Mouse (Mus musculus) liver, adult 2 months (tissue): Measurements from ENCODE around the gene Igfbp5. TPM values are rescaled to one million over a fixed set of nuclear protein-coding genes. Genes with fewer than 3 reads are reported as not detected.

ENCODE experiments used
- DNase-seq: peaks from one replicate; pipeline ENCODE4 v3.0.0-alpha.2; 2011; ENCODE audit warnings: low read depth, low spot score; ENCODE audit errors: extremely low read depth
- H3K27ac ChIP-seq: fragments of 200-500 bp; replicated peaks from 2 replicates; pipeline ENCODE4 v1.5.1; 2012; ENCODE audit warnings: low read depth, mild to moderate bottlenecking, control low read depth, inconsistent platforms, low read length; ENCODE audit not compliant: insufficient read depth
- H3K27me3 ChIP-seq: fragments of 200-500 bp; 2 replicates; pipeline ENCODE4 v1.6.1; 2012; ENCODE audit warnings: mild to moderate bottlenecking, moderate library complexity, low read length, inconsistent platforms; ENCODE audit not compliant: control insufficient read depth, insufficient read depth
- H3K36me3 ChIP-seq: fragments of 200-500 bp; 2 replicates; pipeline ENCODE4 v1.6.1; 2012; ENCODE audit warnings: low read length, inconsistent platforms; ENCODE audit not compliant: control insufficient read depth, insufficient read depth
- H3K4me1 ChIP-seq: fragments of 200-500 bp; 2 replicates; pipeline ENCODE4 v1.6.1; 2011; ENCODE audit warnings: low read length; ENCODE audit not compliant: control insufficient read depth, insufficient read depth
- H3K4me3 ChIP-seq: fragments of 200-500 bp; 2 replicates; pipeline ENCODE4 v1.5.1; 2011; ENCODE audit warnings: low read depth, mild to moderate bottlenecking, control low read depth, low read length, moderate library complexity; ENCODE audit not compliant: insufficient read depth
- H3K79me2 ChIP-seq: fragments of 200-500 bp; 2 replicates; pipeline ENCODE4 v1.6.1; 2012; ENCODE audit warnings: inconsistent platforms, mild to moderate bottlenecking, low read length, moderate library complexity; ENCODE audit not compliant: control insufficient read depth, insufficient read depth
- H3K9ac ChIP-seq: fragments of 200-500 bp; 2 replicates; pipeline ENCODE4 v1.6.1; 2012; ENCODE audit warnings: low read depth, mild to moderate bottlenecking, control low read depth, inconsistent platforms, low read length
- CTCF ChIP-seq: fragments of 200-500 bp; IDR thresholded peaks from 2 replicates; pipeline ENCODE4 v1.5.1; 2011; ENCODE audit warnings: low read depth, low read length, control low read depth
- POLR2A ChIP-seq: fragments of 200-500 bp; IDR thresholded peaks from 2 replicates; pipeline ENCODE4 v1.6.1; 2011; ENCODE audit warnings: low read length, control low read depth; ENCODE audit not compliant: insufficient read depth; ENCODE audit errors: extremely low read depth
- WGBS: fragments of 180-500 bp; shearing (Covaris S2); methylation state at CpG from one replicate; pipeline ENCODE4 v1.1.7; 2018; 5-methylcytosine and 5-hydroxymethylcytosine counted together
- polyA plus RNA-seq: library from polyadenylated mRNA; depleted of rRNA; stranded (reverse); fragments of >200 nt; gene quantifications from 2 replicates; pipeline ENCODE4 v1.2.3, GENCODE M21; 2012
- total RNA-seq: library from RNA; depleted of rRNA; stranded (reverse); fragments of >200 nt; gene quantifications from 2 replicates; pipeline ENCODE4 v1.2.3, GENCODE M21; 2014

The Igfbp5 gene
- total and polyA plus RNA-seq, 2 experiments: 2.4 to 3.0 TPM

- Histone ChIP-seq H3K9ac (no peak overlapping the region), H3K4me3 (no peak overlapping the region), H3K27ac (no peak overlapping the region), H3K36me3 (no peaks in the 10 kb centered on the region), H3K27me3 (no peaks in the 10 kb centered on the region), H3K4me1 (no peaks in the 10 kb centered on the region), H3K79me2 (no peaks in the 10 kb centered on the region)
- 82% methylated on average over 2 of the region's 2 CpGs for WGBS
- no peak for DNase-seq
- TF ChIP-seq POLR2A (no peak), CTCF (no peak)
Measured at GRCm38 (mm10) chr1:72861702-72862101, 13.0 kb downstream of the Igfbp5 start.

GRCm38 (mm10) chr1:72860502-72860901, 14.2 kb downstream of the Igfbp5 start:
- no peaks in the 10 kb centered on the region for H3K79me2 ChIP-seq
- no peaks in the 10 kb centered on the region for H3K27me3 ChIP-seq
- 88% methylated on average over 2 of the region's 2 CpGs for WGBS
- DNase-seq: no peak
- no peak overlapping the region for H3K27ac ChIP-seq
- H3K4me3 ChIP-seq: no peak overlapping the region
- no peaks in the 10 kb centered on the region for H3K4me1 ChIP-seq
- H3K9ac ChIP-seq: no peak overlapping the region
- TF ChIP-seq POLR2A (no peak), CTCF (no peak)
- H3K36me3 ChIP-seq: no peaks in the 10 kb centered on the region

GRCm38 (mm10) chr1:72859963-72860362, 14.7 kb downstream of the Igfbp5 start:
- TF ChIP-seq CTCF (no peak), POLR2A (no peak)
- H3K27ac ChIP-seq: no peak overlapping the region
- 96% methylated on average over 9 of the region's 9 CpGs for WGBS

DNA sequence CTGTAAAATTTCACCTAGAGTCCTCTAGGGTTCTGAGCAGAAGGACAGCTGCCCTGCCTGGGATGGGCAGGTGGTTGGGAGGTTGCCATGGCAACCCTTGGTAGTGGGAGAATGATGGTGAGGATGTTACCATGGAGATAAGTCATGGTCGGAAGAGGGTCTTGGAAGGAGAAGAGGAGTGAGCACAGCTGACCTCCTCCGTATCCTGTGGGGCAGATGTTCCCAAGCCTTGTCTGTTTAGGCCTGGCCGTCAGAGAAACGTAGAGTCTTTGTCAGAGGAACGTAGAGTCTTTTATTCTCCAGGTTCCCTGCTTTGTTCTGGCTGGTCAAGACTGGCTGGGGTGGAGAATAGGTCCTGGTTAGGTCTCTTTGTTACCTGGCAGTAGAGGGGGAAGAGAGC, 15.8 kb downstream of the Igfbp5 start:
- H3K4me3 ChIP-seq: no peak overlapping the region
- peaks cover 4% of the 10 kb centered on the region; the same call in 1 of the 2 replicates for H3K4me1 ChIP-seq
- WGBS: 89% methylated on average over 5 of the region's 5 CpGs
- H3K36me3 ChIP-seq: no peaks in the 10 kb centered on the region
- TF ChIP-seq POLR2A: no peak
- no peak for TF ChIP-seq CTCF
- H3K27me3 ChIP-seq: no peaks in the 10 kb centered on the region
- H3K79me2 ChIP-seq: no peaks in the 10 kb centered on the region
- H3K27ac ChIP-seq: no peak overlapping the region
- no peak overlapping the region for H3K9ac ChIP-seq
- DNase-seq: no peak

More at GRCm38 (mm10) chr1:72859963-72860362, 14.7 kb downstream of the Igfbp5 start:
- H3K79me2 ChIP-seq: no peaks in the 10 kb centered on the region
- no peaks in the 10 kb centered on the region for H3K36me3 ChIP-seq
- no peaks in the 10 kb centered on the region for H3K27me3 ChIP-seq
- DNase-seq: no peak
- H3K4me1 ChIP-seq: no peaks in the 10 kb centered on the region
- H3K4me3 ChIP-seq: no peak overlapping the region
- H3K9ac ChIP-seq: no peak overlapping the region

GRCm38 (mm10) chr1:72858286-72858685, 16.4 kb downstream of the Igfbp5 start:
- Histone ChIP-seq H3K27ac (no peak overlapping the region), H3K36me3 (no peaks in the 10 kb centered on the region), H3K9ac (no peak overlapping the region), H3K4me1 (peaks cover 4% of the 10 kb centered on the region; the same call in 1 of the 2 replicates), H3K79me2 (no peaks in the 10 kb centered on the region), H3K27me3 (no peaks in the 10 kb centered on the region), H3K4me3 (no peak overlapping the region)
- WGBS: 85% methylated on average over 9 of the region's 9 CpGs
- no peak for TF ChIP-seq CTCF
- no peak for TF ChIP-seq POLR2A
- no peak for DNase-seq

DNA sequence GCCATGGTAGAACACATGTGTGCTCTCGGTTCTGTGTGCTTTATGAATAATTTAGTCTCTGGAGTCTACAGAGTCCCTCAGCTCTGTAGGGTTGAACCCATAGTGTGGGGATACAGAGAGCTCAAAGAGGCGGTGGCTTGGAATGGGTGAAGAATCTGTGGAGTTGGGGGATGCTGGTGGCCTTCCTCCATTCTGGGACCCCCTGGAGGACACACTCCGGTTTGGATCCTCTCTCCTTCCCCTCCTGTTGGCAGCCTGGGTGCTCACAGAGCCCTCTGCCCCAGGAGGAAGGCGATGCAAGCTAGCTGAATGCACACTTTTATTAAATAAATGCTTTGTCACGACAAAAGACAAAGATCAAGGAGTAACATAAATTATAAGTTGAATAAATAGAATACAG, 17.1 kb downstream of the Igfbp5 start:
- no peak for DNase-seq
- WGBS: 75% methylated on average over 5 of the region's 5 CpGs
- Histone ChIP-seq H3K9ac (no peak overlapping the region), H3K27me3 (no peaks in the 10 kb centered on the region), H3K27ac (no peak overlapping the region), H3K79me2 (no peaks in the 10 kb centered on the region), H3K4me1 (peaks cover 4% of the 10 kb centered on the region; the same call in 1 of the 2 replicates), H3K4me3 (no peak overlapping the region), H3K36me3 (no peaks in the 10 kb centered on the region)
- TF ChIP-seq POLR2A (no peak), CTCF (no peak)

DNA sequence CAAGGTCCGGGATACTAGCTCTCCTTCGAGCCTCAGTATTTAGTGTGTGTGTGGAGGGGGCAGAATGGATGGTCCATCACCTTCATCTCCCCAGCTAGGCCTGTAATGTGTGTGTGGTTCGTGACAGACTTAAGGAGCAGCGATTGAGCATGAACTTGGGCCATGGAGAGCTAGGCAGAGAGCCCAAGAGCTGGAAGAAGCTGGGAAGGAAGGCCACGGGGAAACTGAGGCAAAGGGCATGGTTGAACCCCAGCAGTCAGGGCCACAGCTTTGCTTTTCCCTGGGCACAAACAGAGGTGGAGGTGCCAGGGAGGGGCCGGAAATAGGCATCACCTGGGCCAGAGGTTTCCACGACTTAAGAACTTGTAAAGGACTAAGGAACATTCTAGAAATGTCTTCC, 17.5 kb downstream of the Igfbp5 start:
- Histone ChIP-seq H3K27me3 (no peaks in the 10 kb centered on the region), H3K36me3 (no peaks in the 10 kb centered on the region), H3K4me1 (peaks cover 4% of the 10 kb centered on the region; the same call in 1 of the 2 replicates), H3K27ac (no peak overlapping the region), H3K4me3 (no peak overlapping the region), H3K9ac (no peak overlapping the region), H3K79me2 (no peaks in the 10 kb centered on the region)
- TF ChIP-seq POLR2A: no peak
- no peak for TF ChIP-seq CTCF
- DNase-seq: no peak
- WGBS: 79% methylated on average over 7 of the region's 7 CpGs
